ENCODE assay signal across 11 mouse cellular contexts in genomic region chr5:134266404-134266803, GRCm38 (mm10). TPM values are rescaled to one million over a fixed set of nuclear protein-coding genes. Genes with fewer than 3 reads are reported as not detected.
A peak's percentile ranks its signal among the peaks of the same experiment; 100 is the strongest.
DNase-seq lines count a peak whose midpoint lies in the region; ATAC-seq and TF ChIP-seq lines count a peak whose summit lies in the region.
"Had no signal": no experiment of that assay in that cellular context is flagged by ENCODE, and none has a peak within 500 bp of the region (broad histone marks: within the 10 kb centered on the region; RNA-seq: fewer than 3 reads in every experiment).

No protein-coding gene starts in this region.

- no peak overlapping the region for H3K4me2 ChIP-seq in liver, postnatal 0 days (ENCODE audit: low read depth, low read length)
- H3K4me2 ChIP-seq in forebrain, embryonic 14.5 days (ENCODE audit: low read length): no peak overlapping the region
- H3K4me2 ChIP-seq: midbrain, embryonic 13.5 days had no signal

- TF ChIP-seq EP300 in liver, postnatal 0 days (IDR thresholded peaks at IDR 0.05; ENCODE audit: low read depth): no peak

- H3K36me3 ChIP-seq in liver, postnatal 0 days (replicated peaks; ENCODE audit: insufficient read depth, low read length): peaks cover 61% of the 10 kb centered on the region
- H3K36me3 ChIP-seq in forebrain, embryonic 14.5 days (ENCODE audit: control insufficient read depth, insufficient read depth, low read length): peaks cover 93% of the 10 kb centered on the region

- no peak for TF ChIP-seq CTCF in liver, postnatal 0 days (IDR thresholded peaks at IDR 0.05; ENCODE audit: low read depth)

- H3K27me3 ChIP-seq in liver, postnatal 0 days (ENCODE audit: insufficient read depth, low read length): no peaks in the 10 kb centered on the region
- H3K27me3 ChIP-seq in forebrain, embryonic 14.5 days (replicated peaks; ENCODE audit: control insufficient read depth, insufficient read depth, low read length): no peaks in the 10 kb centered on the region
- H3K27me3 ChIP-seq: midbrain, embryonic 13.5 days had no signal

- WGBS in liver, postnatal 0 days (ENCODE audit: insufficient replicate concordance): 83% methylated on average over 18 of the region's 18 CpGs
- WGBS in forebrain, embryonic 14.5 days: 92% methylated on average over 18 of the region's 18 CpGs

- H3K4me1 ChIP-seq in liver, postnatal 0 days (ENCODE audit: insufficient read depth): no peaks in the 10 kb centered on the region
- H3K4me1 ChIP-seq in forebrain, embryonic 14.5 days (ENCODE audit: control insufficient read depth, insufficient read depth, low read length): no peaks in the 10 kb centered on the region
- H3K4me1 ChIP-seq: midbrain, embryonic 13.5 days had no signal

- intact Hi-C loops in left cerebral cortex, postnatal 4 days (cut with DNase I): no loop called here

- H3K27ac ChIP-seq in liver, postnatal 0 days (ENCODE audit: low read depth): no peak overlapping the region
- no peak overlapping the region for H3K27ac ChIP-seq in forebrain, embryonic 14.5 days (ENCODE audit: low read depth, low read length)
- H3K27ac ChIP-seq: midbrain, embryonic 13.5 days had no signal

- H3K4me3 ChIP-seq in liver, postnatal 0 days (ENCODE audit: low read depth, low read length): no peak overlapping the region
- H3K4me3 ChIP-seq in forebrain, embryonic 14.5 days (ENCODE audit: low read depth, low read length): no peak overlapping the region
- H3K4me3 ChIP-seq: midbrain, embryonic 13.5 days had no signal

- no peak overlapping the region for H3K9ac ChIP-seq in liver, postnatal 0 days (replicated peaks)
- H3K9ac ChIP-seq in forebrain, embryonic 14.5 days (ENCODE audit: low read length): no peak overlapping the region
- H3K9ac ChIP-seq: forebrain, postnatal 0 days; midbrain, embryonic 13.5 days had no signal

- no peaks in the 10 kb centered on the region for H3K9me3 ChIP-seq in liver, postnatal 0 days (ENCODE audit: low read length)
- H3K9me3 ChIP-seq in forebrain, embryonic 14.5 days (replicated peaks; ENCODE audit: control insufficient read depth, low read length): no peaks in the 10 kb centered on the region
- H3K9me3 ChIP-seq: midbrain, embryonic 13.5 days had no signal

- ATAC-seq in liver, postnatal 0 days: no peak
- no peak for ATAC-seq in forebrain, embryonic 14.5 days
- ATAC-seq: forebrain, postnatal 0 days; midbrain, embryonic 13.5 days had no signal

- peak; percentile 19 for DNase-seq in liver, postnatal 0 days
- DNase-seq in liver (no peak), ZHBTc4 (ENCODE audit: low read depth, low spot score) (peak; percentile 82)
- peak; percentile 40 to 65 for DNase-seq in kidney, postnatal 25 days
- DNase-seq in thymus, postnatal 14 days: peak; percentile 79
- no peak for DNase-seq in forebrain, embryonic 14.5 days (ENCODE audit: low spot score)
- DNase-seq in layer of hippocampus, adult 18-20 months (ENCODE audit: low spot score in 2 of 2): no peak
- no peak for DNase-seq in left cerebral cortex, postnatal 4 days
- DNase-seq: cerebellum, postnatal 36 days; forebrain, postnatal 0 days had no signal

RNA-seq across cellular contexts. Expression of gene Ncf1, which starts 37.0 kb away (rescaled TPM):
- polyA plus RNA-seq in liver, postnatal 0 days (2015; fragmentation: Nextera tagmentation; extraction: Ambion mirVana): 24.4 and 26.0 TPM in 2 replicates
- polyA plus RNA-seq in forebrain, embryonic 14.5 days (2014; fragmentation: Nextera tagmentation; extraction: Ambion mirVana): 2.2 and 2.7 TPM in 2 replicates
- 1 to 10 TPM; 8.6 to 9.2 TPM for total RNA-seq in layer of hippocampus, adult 18-20 months (2021)
- total RNA-seq in left cerebral cortex, postnatal 4 days (2021): 1 to 10 TPM; 2.5 to 3.7 TPM

RNA-seq across cellular contexts. Expression of gene Gtf2i, which starts 48.2 kb away (rescaled TPM):
- 29.8 and 34.7 TPM in 2 replicates for polyA plus RNA-seq in liver, postnatal 0 days (2015; fragmentation: Nextera tagmentation; extraction: Ambion mirVana)
- polyA plus RNA-seq in forebrain, embryonic 14.5 days (2014; fragmentation: Nextera tagmentation; extraction: Ambion mirVana): 111 and 122 TPM in 2 replicates
- 100 to 1,000 TPM; 220 to 231 TPM for total RNA-seq in layer of hippocampus, adult 18-20 months (2021)
- 100 to 1,000 TPM; 172 to 181 TPM for total RNA-seq in left cerebral cortex, postnatal 4 days (2021)

Comparison
In these comparisons a context has a peak if more than half of its experiments do, and no peak if none do; other contexts are left out.
1. DNase-seq: peak in liver, postnatal 0 days (single experiment), ZHBTc4 (single experiment), kidney, postnatal 25 days (2 of 2) and thymus, postnatal 14 days (single experiment); none in liver (single experiment), forebrain, embryonic 14.5 days (single experiment), layer of hippocampus, adult 18-20 months (0 of 2) and left cerebral cortex, postnatal 4 days (single experiment).